Mouse (Mus musculus) T-cell, adult 2 months (primary cell): ENCODE data around the gene Nid1.
"Not testable (repeated sequence)": the region's sequence is repeated elsewhere in the genome, so short reads cannot be mapped to it uniquely, and the experiment has no call there.

ENCODE experiments used
- DNase-seq: peaks from one replicate; pipeline ENCODE4 v3.0.0; 2022; ENCODE audit warnings: low spot score

Nid1 gene

DNA sequence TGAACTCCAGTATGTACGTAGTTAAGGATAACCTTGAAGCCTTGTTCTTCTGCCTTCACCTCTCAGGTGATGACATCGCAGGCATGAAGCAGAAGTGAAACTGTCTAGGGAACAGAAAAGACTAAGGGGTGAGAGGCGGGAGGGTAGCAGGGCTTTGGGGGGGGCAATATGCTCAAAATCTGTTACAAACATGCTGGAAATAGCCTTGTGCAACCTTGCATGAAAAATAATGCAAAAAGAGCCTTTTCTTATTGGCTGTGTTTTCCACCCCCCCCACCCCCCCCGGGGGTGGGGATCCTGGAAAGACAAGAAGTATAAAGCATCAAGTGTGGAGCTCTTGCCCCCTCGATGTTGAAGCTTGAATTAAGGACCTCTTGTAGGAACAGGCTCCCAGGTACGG, 16.0 kb downstream of the Nid1 start:
- DNase-seq, result not testable (repeated sequence)

DNA sequence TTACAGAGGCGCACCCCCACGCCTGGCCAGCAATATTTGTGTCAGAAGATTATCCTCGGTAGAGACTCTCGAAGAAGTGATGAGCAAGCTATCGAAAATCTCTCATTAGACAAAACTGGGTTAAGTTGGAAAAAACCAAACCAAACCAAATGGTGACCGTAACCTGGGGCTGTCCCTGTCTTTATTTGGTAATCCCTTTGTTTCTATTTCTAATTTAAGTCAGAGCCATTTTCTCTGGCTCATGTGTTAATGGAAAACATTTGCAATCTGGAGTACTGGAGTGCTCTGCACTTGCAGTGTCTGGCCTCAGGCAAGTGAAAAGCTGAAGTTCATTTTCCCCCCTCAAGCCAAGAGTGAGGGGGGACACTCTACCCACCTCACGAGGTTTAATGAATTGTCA, 16.9 kb downstream of the Nid1 start:
- DNase-seq, result not testable (repeated sequence)

- DNase-seq, result not testable (repeated sequence)
Measured at GRCm38 (mm10) chr13:13455632-13456492, 18.5 kb downstream of the Nid1 start.

- no peak for DNase-seq
Measured at GRCm38 (mm10) chr13:13458138-13458737, 20.9 kb downstream of the Nid1 start.

DNA sequence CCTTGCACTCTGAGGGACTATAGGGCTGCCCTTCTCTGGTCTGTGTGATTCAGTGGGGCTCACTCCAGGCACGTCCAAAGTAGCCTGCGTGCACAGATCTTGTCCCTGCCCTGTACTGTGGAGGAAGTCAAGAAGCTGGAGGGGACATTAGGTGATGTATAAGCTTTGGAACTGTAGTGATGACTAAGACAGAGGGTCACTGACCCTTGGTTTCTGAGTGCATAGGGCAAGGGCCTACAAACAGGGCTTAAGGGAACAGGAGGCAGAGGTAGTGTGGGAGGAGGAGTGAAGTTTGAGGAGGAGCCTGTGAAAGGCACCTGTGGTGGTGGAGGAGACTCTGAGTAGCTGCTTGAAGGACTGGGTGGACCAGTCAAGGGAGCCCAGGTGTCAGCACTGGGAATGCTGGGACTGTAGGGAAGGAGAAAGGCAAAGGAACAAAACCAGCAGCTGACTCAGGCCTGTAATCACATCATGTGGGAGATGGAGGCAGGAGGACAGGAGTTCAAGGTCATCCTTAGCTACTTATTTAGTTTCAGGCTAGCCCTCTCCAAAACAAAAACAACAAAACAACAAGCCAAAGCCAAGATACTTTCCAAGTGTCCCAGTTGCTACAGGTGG, 23.3 kb downstream of the Nid1 start:
- DNase-seq, result no peak

DNA sequence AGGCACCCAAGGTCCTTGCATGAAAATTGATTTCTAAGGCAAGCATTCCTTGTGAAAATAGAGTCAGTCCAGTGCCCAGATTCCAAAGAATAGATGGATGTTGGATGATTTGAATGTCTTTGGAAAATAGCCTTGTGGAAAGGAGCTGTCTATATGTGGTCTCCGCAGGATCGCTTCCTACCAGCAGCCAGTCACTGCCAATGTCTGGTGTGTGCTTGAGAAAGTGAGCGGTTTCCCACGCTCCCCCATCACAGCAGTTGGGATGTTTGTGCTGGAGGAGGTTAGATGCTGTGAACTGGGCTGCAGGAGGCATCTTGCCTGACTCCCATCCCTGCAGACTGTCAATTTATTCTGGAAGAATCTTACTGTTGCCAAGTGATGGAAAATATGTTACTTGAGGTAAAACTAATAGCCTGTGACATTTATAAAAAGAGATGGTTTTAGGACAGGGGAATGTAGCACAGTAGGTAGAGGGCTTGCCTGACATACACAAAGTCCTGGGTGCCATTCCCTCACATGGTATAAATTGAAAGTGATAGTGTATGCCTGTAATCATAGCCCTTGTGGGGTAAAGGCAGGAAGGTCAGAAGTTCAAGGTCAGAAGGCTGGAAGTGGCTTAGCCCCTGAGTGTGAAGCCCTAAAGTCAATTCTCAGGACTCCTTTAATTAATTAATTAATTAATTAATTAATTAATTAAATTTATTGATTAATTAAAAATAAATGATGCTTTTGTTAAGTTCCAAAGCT, 24.3 kb downstream of the Nid1 start:
- no peak for DNase-seq

- no peak for DNase-seq
Measured at GRCm38 (mm10) chr13:13463949-13464348, 26.6 kb downstream of the Nid1 start.

GRCm38 (mm10) chr13:13467249-13467648, 29.9 kb downstream of the Nid1 start:
- not testable (repeated sequence) for DNase-seq

GRCm38 (mm10) chr13:13468513-13468912, 31.2 kb downstream of the Nid1 start:
- DNase-seq, result no peak

DNA sequence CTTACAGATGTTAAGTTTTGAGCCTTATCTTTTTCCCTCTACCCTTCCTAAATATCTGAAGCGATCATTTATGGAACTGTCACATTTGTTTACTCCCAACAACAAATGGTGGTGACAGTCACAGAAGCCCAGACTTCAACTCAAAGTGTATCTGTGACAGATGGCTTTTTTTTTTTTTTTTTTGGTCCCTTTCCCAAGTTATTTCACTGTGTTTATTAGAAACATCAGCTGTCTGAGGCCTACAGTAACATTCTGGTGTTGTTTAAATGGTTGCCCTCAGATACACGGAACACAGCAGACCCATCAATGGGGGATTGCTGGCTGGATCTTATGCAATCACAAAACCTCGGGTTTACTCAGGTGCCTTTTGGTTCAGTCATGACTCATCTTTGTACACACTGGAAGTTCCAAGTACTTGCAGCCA, 34.0 kb downstream of the Nid1 start:
- no peak for DNase-seq

GRCm38 (mm10) chr13:13474464-13474863, 37.1 kb downstream of the Nid1 start:
- DNase-seq, result not testable (repeated sequence)

DNA sequence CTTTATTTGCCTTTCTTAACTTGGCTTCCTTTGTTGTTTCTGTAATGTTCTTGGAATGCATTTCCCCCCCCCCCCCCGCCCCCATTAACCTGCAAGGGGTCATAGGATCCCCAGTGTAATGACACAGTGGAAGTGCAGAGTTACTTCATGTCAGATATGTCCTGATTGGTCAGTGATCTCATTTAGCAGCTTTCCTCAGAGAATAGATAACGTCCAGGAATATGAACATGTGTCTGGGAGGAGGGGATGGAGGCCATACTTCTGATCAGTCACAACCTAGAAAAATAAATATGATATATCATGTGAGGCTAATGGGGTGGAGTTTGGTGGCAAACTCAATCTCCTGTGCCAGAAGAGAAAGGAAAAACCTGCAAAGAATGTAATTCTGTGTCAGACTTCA, 37.6 kb downstream of the Nid1 start:
- no peak for DNase-seq

GRCm38 (mm10) chr13:13476568-13476967, 39.2 kb downstream of the Nid1 start:
- no peak for DNase-seq

DNA sequence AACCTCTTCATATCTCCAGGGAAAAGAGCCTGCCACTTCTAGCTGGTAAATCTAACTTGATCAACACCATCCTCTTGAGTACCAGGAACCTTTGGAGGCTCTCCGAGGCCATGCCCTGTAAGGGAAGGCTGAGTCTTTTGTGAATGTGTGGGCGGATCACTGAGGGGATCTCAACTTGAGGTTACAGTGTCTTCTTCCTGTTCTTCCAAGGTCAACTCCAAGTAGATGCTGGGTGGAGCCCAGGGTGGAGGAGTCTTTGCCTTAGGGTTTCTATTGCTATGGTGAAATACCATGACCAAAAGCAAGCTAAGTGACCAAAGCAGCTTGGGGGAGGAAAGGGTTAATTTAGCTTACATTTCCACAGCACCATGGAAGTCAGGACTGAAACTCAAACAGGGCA, 39.7 kb downstream of the Nid1 start:
- no peak for DNase-seq

- no peak for DNase-seq
Measured at GRCm38 (mm10) chr13:13479986-13480385, 42.6 kb downstream of the Nid1 start.

DNA sequence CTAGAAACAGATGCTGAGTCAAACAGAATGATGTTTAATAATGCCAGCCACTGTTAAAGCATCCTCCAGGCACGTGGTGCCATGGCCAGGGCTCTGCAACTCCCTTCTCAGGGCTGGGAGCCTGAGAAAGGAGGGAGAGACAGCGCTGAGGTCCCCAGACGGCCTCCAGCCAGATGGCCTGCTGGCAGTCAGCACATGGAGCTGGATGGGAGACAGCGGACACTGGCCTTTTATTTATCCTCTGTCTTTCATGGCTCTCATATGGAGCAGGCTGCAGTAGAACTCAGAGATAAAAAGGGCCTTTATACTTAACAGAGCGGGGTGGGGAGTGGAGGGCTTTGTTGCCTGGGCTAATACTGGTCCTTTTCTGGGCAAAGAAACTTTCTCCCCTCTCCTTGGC, 43.7 kb downstream of the Nid1 start:
- no peak for DNase-seq

- DNase-seq, result no peak
Measured at GRCm38 (mm10) chr13:13481875-13482674, 44.7 kb downstream of the Nid1 start.

DNA sequence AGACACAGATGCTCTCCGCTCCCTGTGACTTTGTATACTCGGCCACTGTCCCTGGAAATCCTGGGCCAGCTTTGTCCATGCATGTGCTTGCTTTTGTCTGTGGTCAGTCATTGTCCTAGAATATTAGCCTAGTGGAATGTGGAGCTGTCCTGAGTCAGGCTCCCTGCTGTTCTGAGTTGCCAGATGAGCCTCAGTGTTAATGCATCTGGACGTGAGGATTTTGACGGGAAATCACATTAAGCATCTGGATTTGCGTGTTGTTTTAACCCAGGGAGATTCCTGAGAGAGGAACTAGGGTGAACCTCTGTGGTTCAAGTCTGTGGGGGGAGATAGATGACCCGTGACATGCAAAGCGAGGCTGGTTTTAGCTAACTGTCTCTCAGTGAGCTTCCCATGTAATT, 47.0 kb downstream of the Nid1 start:
- no peak for DNase-seq

GRCm38 (mm10) chr13:13484883-13485282, 47.5 kb downstream of the Nid1 start:
- DNase-seq, result no peak

DNA sequence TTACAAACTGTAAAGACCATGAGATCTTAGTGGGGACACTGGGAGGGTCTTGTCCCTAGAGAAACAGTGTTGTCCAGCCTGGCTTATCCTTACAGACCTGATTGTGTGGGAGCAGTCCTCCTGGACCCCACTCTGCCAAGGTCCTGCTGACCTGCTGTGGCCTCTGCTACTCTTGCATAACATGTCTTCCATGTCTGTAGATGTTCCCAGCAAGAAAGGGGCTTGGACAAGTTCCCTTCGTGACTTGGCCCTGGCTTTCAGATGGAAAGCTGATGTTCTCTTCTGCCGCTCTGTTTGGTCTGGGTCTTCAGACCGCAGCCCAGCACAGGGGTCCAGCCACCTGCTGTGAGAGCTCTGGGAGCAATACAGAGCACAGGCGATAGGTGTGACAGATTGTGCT, 48.3 kb downstream of the Nid1 start:
- no peak for DNase-seq

DNA sequence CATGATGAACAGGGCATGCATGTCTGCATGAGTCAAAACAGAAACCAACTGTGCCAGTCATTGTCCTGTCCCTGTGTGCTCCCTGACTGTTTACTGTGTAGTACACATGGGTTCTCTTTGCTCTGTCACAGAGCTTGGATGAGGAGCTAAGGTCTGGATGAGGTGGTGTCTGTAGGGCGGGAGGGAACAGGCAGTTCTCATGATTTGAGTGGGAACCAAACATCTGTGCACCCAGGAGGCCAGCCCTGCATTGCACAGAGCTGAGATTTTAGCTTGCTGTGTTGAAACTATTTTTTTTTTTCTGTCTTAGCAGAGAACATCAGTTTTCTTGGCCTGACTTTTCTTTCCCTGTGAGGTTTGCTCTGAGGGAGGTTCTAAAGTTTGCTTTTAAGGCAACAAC, 50.5 kb downstream of the Nid1 start:
- no peak for DNase-seq

DNA sequence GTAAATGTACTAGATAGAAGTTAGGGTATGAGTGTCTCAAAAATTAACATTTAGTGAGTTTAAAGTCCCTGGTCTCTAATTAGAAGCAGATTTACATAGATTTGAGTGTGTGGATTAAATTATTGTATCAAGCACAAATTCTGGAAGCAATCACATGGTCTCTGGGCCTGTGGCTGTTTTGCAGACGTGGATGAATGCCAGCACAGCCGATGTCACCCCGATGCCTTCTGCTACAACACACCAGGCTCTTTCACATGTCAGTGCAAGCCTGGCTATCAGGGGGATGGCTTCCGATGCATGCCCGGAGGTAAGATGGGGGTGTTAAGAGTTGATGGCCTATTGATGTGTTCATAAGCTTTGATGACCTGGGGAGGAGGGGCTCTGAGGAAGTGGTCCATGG, 52.5 kb downstream of the Nid1 start:
- no peak for DNase-seq
